Mouse (Mus musculus) MEL (cell line): ENCODE data around the gene Pcdh9. TPM values are rescaled to one million over a fixed set of nuclear protein-coding genes. Genes with fewer than 3 reads are reported as not detected.

Experiments
- DNase-seq: peaks from one replicate; pipeline ENCODE4 v3.0.0; 2011; ENCODE audit warnings: low read depth, low spot score
- H3K27ac ChIP-seq: 2 replicates; pipeline ENCODE4 v1.5.1; 2012; ENCODE audit warnings: low read depth, mild to moderate bottlenecking, control low read depth, low read length, moderate library complexity; ENCODE audit not compliant: control insufficient read depth
- H3K27me3 ChIP-seq, 2 experiments: fragments of 150-350 bp in 1 of 2; sonication (generic) in 1 of 2; 2 replicates each; pipeline ENCODE4 v1.6.1; 2012; ENCODE audit warnings: low read length in 2 of 2, mild to moderate bottlenecking in 2 of 2, improper control_type of control experiment in 1 of 2, moderate library complexity in 1 of 2; ENCODE audit not compliant: insufficient read depth in 2 of 2, control insufficient read depth in 1 of 2
- H3K36me3 ChIP-seq, 2 experiments: 2 replicates each; pipeline ENCODE4 v1.6.1; 2012 to 2014; ENCODE audit warnings: low read length in 2 of 2, improper control_type of control experiment in 1 of 2, inconsistent platforms in 1 of 2, mild to moderate bottlenecking in 1 of 2; ENCODE audit not compliant: insufficient read depth in 2 of 2, control insufficient read depth in 1 of 2
- H3K4me1 ChIP-seq, 2 experiments: fragments of 150-350 bp in 1 of 2; sonication (generic) in 1 of 2; 2 replicates each; pipeline ENCODE4 v1.6.1; 2012; ENCODE audit warnings: low read length in 2 of 2, improper control_type of control experiment in 1 of 2, mild to moderate bottlenecking in 1 of 2; ENCODE audit not compliant: insufficient read depth in 2 of 2, control insufficient read depth in 1 of 2
- H3K4me3 ChIP-seq, 2 experiments: fragments of 150-350 bp in 1 of 2; sonication (generic) in 1 of 2; 2 replicates each; pipeline ENCODE4 v1.5.1; 2012; ENCODE audit warnings: low read depth in 2 of 2, low read length in 2 of 2, mild to moderate bottlenecking in 2 of 2, moderate library complexity in 2 of 2, control low read depth in 1 of 2, improper control_type of control experiment in 1 of 2; ENCODE audit not compliant: control insufficient read depth in 1 of 2, insufficient read depth in 1 of 2
- H3K79me2 ChIP-seq: 2 replicates; pipeline ENCODE4 v1.6.1; 2012; ENCODE audit warnings: mild to moderate bottlenecking, low read length, moderate library complexity; ENCODE audit not compliant: control insufficient read depth, poor library complexity, insufficient read depth
- H3K9ac ChIP-seq: 2 replicates; pipeline ENCODE4 v1.6.1; 2012; ENCODE audit warnings: low read depth, mild to moderate bottlenecking, control low read depth, low read length, moderate library complexity; ENCODE audit not compliant: control insufficient read depth, poor library complexity, severe bottlenecking
- H3K9me3 ChIP-seq: fragments of 150-350 bp; sonication (generic); replicated peaks from 2 replicates; pipeline ENCODE4 v1.6.1; 2012; ENCODE audit warnings: mild to moderate bottlenecking, low read length, improper control_type of control experiment, moderate library complexity; ENCODE audit not compliant: insufficient read depth
- BHLHE40 ChIP-seq: IDR thresholded peaks from 2 replicates; pipeline ENCODE4 v1.6.1; 2012; ENCODE audit warnings: low read depth, mild to moderate bottlenecking, inconsistent platforms, low read length, improper control_type of control experiment, borderline replicate concordance
- CTCF ChIP-seq, 3 experiments: IDR thresholded peaks in 2 of 3; conservative IDR thresholded peaks in 1 of 3; 2 replicates each; pipeline ENCODE4 v1.5.1; 2011 to 2012; ENCODE audit warnings: low read length in 3 of 3, low read depth in 2 of 3, mild to moderate bottlenecking in 2 of 3, improper control_type of control experiment in 1 of 3, inconsistent platforms in 1 of 3, mixed read lengths in 1 of 3, moderate library complexity in 1 of 3; ENCODE audit not compliant: control insufficient read depth in 1 of 3, insufficient read depth in 1 of 3, poor library complexity in 1 of 3, severe bottlenecking in 1 of 3
- HCFC1 ChIP-seq: IDR thresholded peaks from 2 replicates; pipeline ENCODE4 v1.6.1; 2012; ENCODE audit warnings: low read depth, mild to moderate bottlenecking, inconsistent platforms, low read length, improper control_type of control experiment, moderate library complexity
- JUND ChIP-seq: IDR thresholded peaks from 2 replicates; pipeline ENCODE4 v1.6.1; 2011; ENCODE audit warnings: low read depth, mild to moderate bottlenecking, improper control_type of control experiment, low read length
- MAFK ChIP-seq: IDR thresholded peaks from 2 replicates; pipeline ENCODE4 v1.6.1; 2011; ENCODE audit warnings: low read depth, mild to moderate bottlenecking, low read length, improper control_type of control experiment, borderline replicate concordance
- MAZ ChIP-seq: IDR thresholded peaks from 2 replicates; pipeline ENCODE4 v1.6.1; 2012; ENCODE audit warnings: low read depth, mild to moderate bottlenecking, inconsistent platforms, low read length, improper control_type of control experiment
- MEF2A ChIP-seq: IDR thresholded peaks from 2 replicates; pipeline ENCODE4 v1.6.1; 2014; ENCODE audit warnings: low read depth, mild to moderate bottlenecking, inconsistent platforms, low read length, improper control_type of control experiment; ENCODE audit not compliant: poor library complexity, insufficient replicate concordance, severe bottlenecking; ENCODE audit errors: extremely low read depth
- MXI1 ChIP-seq: IDR thresholded peaks from 2 replicates; pipeline ENCODE4 v1.6.1; 2011; ENCODE audit warnings: mild to moderate bottlenecking, low read depth, low read length, improper control_type of control experiment
- MYC ChIP-seq: IDR thresholded peaks from 2 replicates; pipeline ENCODE4 v1.6.1; 2011; ENCODE audit warnings: low read depth, mild to moderate bottlenecking, low read length, improper control_type of control experiment, moderate library complexity
- POLR2AphosphoS5 ChIP-seq: IDR thresholded peaks from 2 replicates; pipeline ENCODE4 v1.6.1; 2012; ENCODE audit warnings: low read depth, borderline replicate concordance, mild to moderate bottlenecking, inconsistent platforms, low read length, moderate library complexity, mixed read lengths
- RCOR1 ChIP-seq: IDR thresholded peaks from 2 replicates; pipeline ENCODE4 v1.6.1; 2012; ENCODE audit warnings: low read depth, mild to moderate bottlenecking, inconsistent platforms, low read length, improper control_type of control experiment
- SMC3 ChIP-seq: IDR thresholded peaks from 2 replicates; pipeline ENCODE4 v1.6.1; 2011; ENCODE audit warnings: low read depth, low read length, improper control_type of control experiment
- TAL1 ChIP-seq: IDR thresholded peaks from 2 replicates; pipeline ENCODE4 v1.6.1; 2012; ENCODE audit warnings: mild to moderate bottlenecking, inconsistent platforms, low read length, moderate library complexity, mixed read lengths
- TBP ChIP-seq: IDR thresholded peaks from 2 replicates; pipeline ENCODE4 v1.8.0; 2011; ENCODE audit warnings: low read depth, low read length, improper control_type of control experiment
- UBTF ChIP-seq: IDR thresholded peaks from 2 replicates; pipeline ENCODE4 v1.6.1; 2012; ENCODE audit warnings: low read depth, mild to moderate bottlenecking, inconsistent platforms, low read length, improper control_type of control experiment, moderate library complexity, borderline replicate concordance; ENCODE audit not compliant: insufficient read depth
- ZNF384 ChIP-seq: IDR thresholded peaks from 2 replicates; pipeline ENCODE4 v1.6.1; 2012; ENCODE audit warnings: low read depth, mild to moderate bottlenecking, inconsistent platforms, low read length, improper control_type of control experiment
- polyA plus RNA-seq, 2 experiments: library from polyadenylated mRNA; stranded (reverse) in 1 of 2; unstranded in 1 of 2; fragments of >175 nt in 1 of 2; fragments of >200 nt in 1 of 2; gene quantifications; 2 replicates each; pipeline versions ENCODE4 v1.2.1 to v1.2.4; 2012; ENCODE audit warnings: low replicate concordance in 2 of 2, low read depth in 1 of 2; ENCODE audit not compliant: insufficient read length in 2 of 2, insufficient read depth in 1 of 2, missing spikeins in 1 of 2
- total RNA-seq: library from RNA; depleted of rRNA; stranded (reverse); fragments of 300-350 nt; gene quantifications from 2 replicates; pipeline ENCODE4 v1.2.3, GENCODE M21; 2012

Pcdh9 gene
- total and polyA plus RNA-seq, 3 experiments = not detected

DNA sequence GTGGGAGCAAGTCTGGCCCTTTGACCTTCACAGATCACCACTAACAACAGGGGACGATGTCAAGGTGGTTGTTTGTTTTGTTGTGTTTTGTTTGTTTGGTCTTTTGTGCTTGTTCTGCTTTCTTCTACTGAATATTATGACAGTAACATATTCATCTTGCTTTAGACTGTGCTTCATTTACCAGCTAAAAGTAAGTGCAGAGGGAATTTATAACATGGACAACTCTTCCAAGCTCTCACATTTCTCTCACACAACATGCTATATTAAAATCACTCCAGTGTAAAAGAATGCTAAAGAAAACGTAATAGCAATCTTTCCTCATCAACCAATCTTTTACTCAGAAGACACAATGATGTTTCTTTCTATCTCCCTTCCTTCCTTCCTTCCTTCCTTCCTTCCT lies 787.7 kb downstream of the Pcdh9 start:
- DNase-seq = no peak
- TF ChIP-seq JUND = no peak
- no peak for TF ChIP-seq MEF2A
- no peak for TF ChIP-seq HCFC1
- no peak for TF ChIP-seq UBTF
- no peak for TF ChIP-seq TAL1
- no peak for TF ChIP-seq CTCF (IDR thresholded peaks at IDR 0.05 in 2 of 3, conservative IDR thresholded peaks at IDR 0.05 in 1 of 3; ENCODE audit: control insufficient read depth in 1 of 3, insufficient read depth in 1 of 3, low read depth in 2 of 3, low read length in 3 of 3, poor library complexity in 1 of 3, severe bottlenecking in 1 of 3)
- TF ChIP-seq MXI1 = no peak
- TF ChIP-seq MYC = no peak
- TF ChIP-seq POLR2AphosphoS5 = no peak
- no peak for TF ChIP-seq MAFK
- TF ChIP-seq MAZ = no peak
- TF ChIP-seq RCOR1 = no peak
- TF ChIP-seq, all 39 proteins: peak for 0

DNA sequence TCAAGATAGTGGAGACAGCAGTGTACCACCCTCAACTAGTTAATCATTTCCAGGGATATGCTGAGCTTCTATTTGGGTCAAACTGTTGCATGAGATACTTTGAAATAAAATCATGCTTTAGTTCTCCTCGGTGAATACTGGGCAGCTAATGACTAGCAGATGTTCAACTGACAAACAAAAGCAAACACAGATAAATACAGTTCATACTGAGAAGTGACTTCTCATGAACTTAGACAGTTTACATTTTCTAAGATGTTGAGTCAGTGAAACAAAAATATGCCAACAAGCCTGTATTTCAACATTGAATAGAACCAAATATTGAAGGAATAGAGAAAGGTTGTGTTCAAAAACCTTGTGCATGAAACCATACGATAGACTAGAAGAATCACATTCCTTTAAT lies 795.4 kb downstream of the Pcdh9 start:
- Histone ChIP-seq H3K36me3 (no peaks in the 10 kb centered on the region), H3K27me3 (no peaks in the 10 kb centered on the region), H3K4me1 (no peaks in the 10 kb centered on the region), H3K4me3 (no peak overlapping the region), H3K79me2 (no peaks in the 10 kb centered on the region), H3K9ac (no peak overlapping the region), H3K9me3 (no peaks in the 10 kb centered on the region), H3K27ac (no peak overlapping the region)
- no peak for TF ChIP-seq BHLHE40
- TF ChIP-seq MXI1 = no peak
- no peak for TF ChIP-seq SMC3
- TF ChIP-seq TBP = no peak
- TF ChIP-seq ZNF384 = no peak
- no peak for DNase-seq

More for the DNA sequence above, 787.7 kb downstream of the Pcdh9 start:
- Histone ChIP-seq H3K27me3 (no peaks in the 10 kb centered on the region), H3K27ac (no peak overlapping the region), H3K4me1 (no peaks in the 10 kb centered on the region), H3K9me3 (no peaks in the 10 kb centered on the region), H3K36me3 (no peaks in the 10 kb centered on the region), H3K9ac (no peak overlapping the region), H3K4me3 (no peak overlapping the region), H3K79me2 (no peaks in the 10 kb centered on the region)
